Mouse (Mus musculus) cerebellum, adult 11-12 months (tissue): ENCODE results near the gene Gm5089.

Experiments used
- DNase-seq: peaks from one replicate; pipeline ENCODE4 v3.0.0; 2022

Gm5089 gene

GRCm38 (mm10) chr14:122450496-122451382, at the start of gene Gm5089:
TSS of gene Gm5089 (minus strand) at chr14:122451115.
- DNase-seq = peak; percentile 72

GRCm38 (mm10) chr14:122492015-122492414, 41.1 kb upstream of the Gm5089 start:
- no peak for DNase-seq

- no peak for DNase-seq
Measured at GRCm38 (mm10) chr14:122491521-122491920, 40.6 kb upstream of the Gm5089 start.

- peak; percentile 74 for DNase-seq
Measured at GRCm38 (mm10) chr14:122490441-122491328, 39.8 kb upstream of the Gm5089 start, which contains the start of gene Gm10837. TSS of gene Gm10837 (plus strand) at chr14:122490586.

GRCm38 (mm10) chr14:122489686-122490414, 38.9 kb upstream of the Gm5089 start:
- DNase-seq = no peak

GRCm38 (mm10) chr14:122489041-122489440, 38.1 kb upstream of the Gm5089 start:
- DNase-seq = no peak

- DNase-seq = no peak
Measured at GRCm38 (mm10) chr14:122487366-122487765, 36.5 kb upstream of the Gm5089 start.

- no peak for DNase-seq
Measured at GRCm38 (mm10) chr14:122486611-122487010, 35.7 kb upstream of the Gm5089 start.

- DNase-seq = no peak
Measured at GRCm38 (mm10) chr14:122485635-122486181, 34.8 kb upstream of the Gm5089 start.

GRCm38 (mm10) chr14:122484844-122485551, 34.1 kb upstream of the Gm5089 start:
- DNase-seq = peak; percentile 66

- DNase-seq = no peak
Measured at GRCm38 (mm10) chr14:122484458-122484843, 33.5 kb upstream of the Gm5089 start.

- DNase-seq = peak; percentile 89
Measured at GRCm38 (mm10) chr14:122483556-122484421, 32.9 kb upstream of the Gm5089 start.

- peak; percentile 29 for DNase-seq
Measured at GRCm38 (mm10) chr14:122483024-122483385, 32.1 kb upstream of the Gm5089 start.

GRCm38 (mm10) chr14:122482081-122483023, 31.4 kb upstream of the Gm5089 start:
- DNase-seq = peak; percentile 64

- DNase-seq = peak; percentile 71
Measured at GRCm38 (mm10) chr14:122481181-122481580, 30.3 kb upstream of the Gm5089 start.

- DNase-seq = peak; percentile 17
Measured at GRCm38 (mm10) chr14:122480355-122480754, 29.4 kb upstream of the Gm5089 start.

- no peak for DNase-seq
Measured at GRCm38 (mm10) chr14:122479461-122480109, 28.7 kb upstream of the Gm5089 start.

GRCm38 (mm10) chr14:122478574-122479011, 27.7 kb upstream of the Gm5089 start:
- peak; percentile 62 for DNase-seq

GRCm38 (mm10) chr14:122477971-122478573, 27.2 kb upstream of the Gm5089 start:
- DNase-seq = no peak
